Mouse (Mus musculus) cerebellum, adult 2 months (tissue): ENCODE measurements around the gene Cul7. TPM values are rescaled to one million over a fixed set of nuclear protein-coding genes. Genes with fewer than 3 reads are reported as not detected.

ENCODE experiments used
- DNase-seq, 2 experiments: peaks; one replicate each; pipeline ENCODE4 v3.0.0; 2021
- H3K27ac ChIP-seq: fragments of 200-500 bp; 2 replicates; pipeline ENCODE4 v1.5.1; 2012; ENCODE audit warnings: low read length, control low read depth, inconsistent platforms; ENCODE audit not compliant: insufficient read depth
- H3K27me3 ChIP-seq: fragments of 200-500 bp; 2 replicates; pipeline ENCODE4 v1.6.1; 2012; ENCODE audit warnings: inconsistent platforms, mild to moderate bottlenecking, low read length, moderate library complexity; ENCODE audit not compliant: control insufficient read depth, insufficient read depth
- H3K4me1 ChIP-seq: fragments of 200-500 bp; 2 replicates; pipeline ENCODE4 v1.6.1; 2011; ENCODE audit warnings: low read length; ENCODE audit not compliant: control insufficient read depth, insufficient read depth
- H3K4me3 ChIP-seq: fragments of 200-500 bp; replicated peaks from 2 replicates; pipeline ENCODE3; 2011; ENCODE audit warnings: mild to moderate bottlenecking, low read depth, low read length, control low read depth; ENCODE audit not compliant: insufficient read depth
- CTCF ChIP-seq: fragments of 200-500 bp; IDR thresholded peaks from 2 replicates; pipeline ENCODE4 v1.5.1; 2011; ENCODE audit warnings: low read depth, mild to moderate bottlenecking, control low read depth, low read length, moderate library complexity, borderline replicate concordance; ENCODE audit not compliant: insufficient read depth
- POLR2A ChIP-seq: fragments of 200-500 bp; IDR thresholded peaks from 2 replicates; pipeline ENCODE4 v1.6.1; 2011; ENCODE audit warnings: low read length, control low read depth, borderline replicate concordance; ENCODE audit not compliant: insufficient read depth
- WGBS: fragments of 180-500 bp; shearing (Covaris S2); methylation state at CpG from one replicate; pipeline ENCODE4 v1.1.7; 2018; 5-methylcytosine and 5-hydroxymethylcytosine counted together
- polyA plus RNA-seq: library from polyadenylated mRNA; depleted of rRNA; stranded (reverse); fragments of >200 nt; gene quantifications from 2 replicates; pipeline ENCODE4 v1.2.3, GENCODE M21; 2012

Cul7 gene
- polyA plus RNA-seq, 1 experiment = 43.3 TPM

- H3K4me3 ChIP-seq = peak overlapping the region; percentile 54
- 48% methylated on average over 20 of the region's 20 CpGs for WGBS
- no peaks in the 10 kb centered on the region for H3K27me3 ChIP-seq
- no peak for DNase-seq
- peaks cover 13% of the 10 kb centered on the region for H3K4me1 ChIP-seq
- TF ChIP-seq CTCF = no peak
- TF ChIP-seq POLR2A = no peak
- H3K27ac ChIP-seq = no peak overlapping the region
Measured at GRCm38 (mm10) chr17:46651755-46652547, 1.8 kb downstream of the Cul7 start.

DNA sequence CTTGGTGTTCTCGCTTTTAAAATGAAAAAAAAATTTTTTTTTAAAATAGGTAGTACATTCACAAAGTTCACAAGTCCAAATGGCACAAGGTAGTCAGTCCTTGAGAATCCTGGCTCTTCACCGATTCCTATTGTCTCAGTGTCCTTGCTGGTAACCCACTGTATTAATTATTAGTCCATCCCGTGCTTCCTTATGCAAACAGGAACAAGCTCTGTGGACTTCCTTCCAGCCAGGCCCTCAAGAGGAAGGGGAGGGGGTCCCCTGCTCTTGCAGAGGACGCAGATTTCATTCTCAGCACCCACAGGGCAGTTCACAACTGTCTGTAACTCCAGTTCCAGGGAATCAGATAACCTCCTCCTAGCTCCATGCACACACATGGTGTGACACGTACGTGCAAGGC, 5.9 kb downstream of the Cul7 start:
- Histone ChIP-seq H3K4me3 (no peak overlapping the region), H3K4me1 (peaks cover 14% of the 10 kb centered on the region), H3K27ac (no peak overlapping the region), H3K27me3 (no peaks in the 10 kb centered on the region)
- 82% methylated on average over 6 of the region's 6 CpGs for WGBS
- TF ChIP-seq CTCF = no peak
- TF ChIP-seq POLR2A = no peak
- no peak for DNase-seq

DNA sequence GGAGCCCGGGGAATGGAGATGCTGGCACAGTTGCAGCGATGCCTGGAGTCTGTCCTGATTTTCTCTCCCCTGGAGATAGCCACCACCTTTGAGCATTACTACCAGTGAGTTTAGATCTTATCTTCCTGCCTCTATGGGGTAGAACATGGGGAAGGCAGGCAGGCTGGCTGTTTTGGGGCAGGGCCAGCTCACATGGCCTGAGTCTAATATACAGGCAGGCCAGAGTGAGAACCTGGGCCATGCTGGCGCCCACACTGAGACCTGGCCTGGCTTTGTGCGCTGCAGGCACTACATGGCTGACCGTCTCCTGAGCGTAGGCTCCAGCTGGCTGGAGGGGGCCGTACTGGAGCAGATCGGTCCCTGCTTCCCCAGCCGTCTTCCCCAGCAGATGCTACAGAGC, 11.2 kb downstream of the Cul7 start:
- TF ChIP-seq POLR2A (no peak), CTCF (no peak)
- DNase-seq = peak in 1 of 2 experiments; percentile 81
- peaks cover 30% of the 10 kb centered on the region for H3K4me1 ChIP-seq
- H3K27me3 ChIP-seq = no peaks in the 10 kb centered on the region
- peak overlapping the region; percentile 87 for H3K27ac ChIP-seq
- 17% methylated on average over 9 of the region's 9 CpGs for WGBS
- peak overlapping the region; percentile 50 for H3K4me3 ChIP-seq

DNA sequence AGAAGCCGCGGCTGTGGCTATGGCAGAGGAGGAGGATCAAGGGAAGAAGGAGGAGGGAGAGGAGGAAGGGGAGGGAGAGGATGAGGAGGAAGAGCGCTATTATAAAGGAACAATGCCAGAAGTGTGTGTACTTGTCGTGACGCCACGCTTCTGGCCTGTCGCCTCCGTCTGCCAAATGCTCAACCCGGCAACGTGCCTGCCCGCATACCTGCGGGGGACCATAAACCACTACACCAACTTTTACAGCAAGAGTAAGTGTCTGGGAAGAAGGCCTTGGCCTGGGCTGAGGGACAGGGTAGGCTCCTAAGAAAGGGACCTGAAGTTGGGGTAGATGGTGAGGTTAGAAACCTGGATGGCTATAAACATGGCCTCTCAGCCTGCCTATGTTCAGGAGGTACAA, 11.8 kb downstream of the Cul7 start:
- peak overlapping the region; percentile 50 for H3K4me3 ChIP-seq
- no peak for TF ChIP-seq POLR2A
- TF ChIP-seq CTCF = no peak
- DNase-seq = peak; percentile 79 to 82
- peaks cover 30% of the 10 kb centered on the region for H3K4me1 ChIP-seq
- WGBS = 14% methylated on average over 12 of the region's 12 CpGs
- H3K27ac ChIP-seq = peak overlapping the region; percentile 87
- no peaks in the 10 kb centered on the region for H3K27me3 ChIP-seq

DNA sequence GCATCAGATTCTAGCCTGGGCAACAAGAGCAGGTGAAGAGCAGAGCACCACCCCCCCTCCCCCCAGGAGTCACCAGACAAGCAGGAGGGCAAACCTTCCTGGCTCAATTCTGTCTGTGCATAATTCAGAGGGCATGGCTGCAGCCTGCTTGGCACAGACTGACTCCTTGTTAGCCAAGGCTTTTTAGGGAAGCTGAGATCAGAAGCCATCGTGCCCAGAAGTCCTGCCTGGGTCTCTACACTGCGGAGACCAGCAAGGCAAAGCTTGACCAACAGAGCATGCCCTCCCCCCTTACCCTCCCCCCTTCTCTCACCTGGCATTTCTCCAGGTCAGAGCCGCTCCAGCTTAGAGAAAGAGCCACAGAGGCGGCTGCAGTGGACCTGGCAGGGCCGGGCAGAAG, 12.6 kb downstream of the Cul7 start:
- Histone ChIP-seq H3K27me3 (no peaks in the 10 kb centered on the region), H3K4me3 (peak overlapping the region; percentile 49), H3K4me1 (peaks cover 30% of the 10 kb centered on the region), H3K27ac (peak overlapping the region; percentile 87)
- peak; percentile 77 to 89 for DNase-seq
- WGBS = 6% methylated on average over 5 of the region's 5 CpGs
- TF ChIP-seq POLR2A (0 out of 2 replicates have a peak, but pooled peaks have one; percentile 14), CTCF (no peak)

DNA sequence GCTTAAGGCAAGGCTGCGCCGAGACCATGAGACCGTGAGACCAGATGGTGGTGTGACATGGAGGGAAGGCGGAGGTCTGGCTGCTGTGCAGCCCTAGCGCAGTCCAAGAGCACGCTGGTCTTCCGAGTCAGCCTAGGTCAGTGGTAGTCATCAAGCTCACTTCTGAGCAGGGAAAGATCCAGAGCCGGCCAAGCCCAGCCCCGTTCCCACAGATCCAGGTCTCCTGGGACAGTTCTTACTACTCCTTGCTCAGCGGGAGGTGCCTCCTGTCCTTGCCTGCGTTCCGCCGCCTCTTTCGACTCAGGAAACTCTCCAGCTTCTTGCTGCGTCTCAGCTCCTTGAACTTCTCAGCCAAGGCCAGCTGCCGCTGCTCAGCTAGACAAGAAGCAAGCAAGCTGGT, 17.6 kb downstream of the Cul7 start:
- WGBS = 61% methylated on average over 16 of the region's 16 CpGs
- no peak overlapping the region for H3K27ac ChIP-seq
- DNase-seq = no peak

GRCm38 (mm10) chr17:46669911-46670310, 19.8 kb downstream of the Cul7 start:
- TF ChIP-seq POLR2A (no peak), CTCF (no peak)
- 80% methylated on average over 10 of the region's 10 CpGs for WGBS

More for the DNA sequence above, 17.6 kb downstream of the Cul7 start:
- Histone ChIP-seq H3K4me3 (no peak overlapping the region), H3K27me3 (no peaks in the 10 kb centered on the region), H3K4me1 (peaks cover 14% of the 10 kb centered on the region)
- TF ChIP-seq POLR2A (no peak), CTCF (no peak)

DNA sequence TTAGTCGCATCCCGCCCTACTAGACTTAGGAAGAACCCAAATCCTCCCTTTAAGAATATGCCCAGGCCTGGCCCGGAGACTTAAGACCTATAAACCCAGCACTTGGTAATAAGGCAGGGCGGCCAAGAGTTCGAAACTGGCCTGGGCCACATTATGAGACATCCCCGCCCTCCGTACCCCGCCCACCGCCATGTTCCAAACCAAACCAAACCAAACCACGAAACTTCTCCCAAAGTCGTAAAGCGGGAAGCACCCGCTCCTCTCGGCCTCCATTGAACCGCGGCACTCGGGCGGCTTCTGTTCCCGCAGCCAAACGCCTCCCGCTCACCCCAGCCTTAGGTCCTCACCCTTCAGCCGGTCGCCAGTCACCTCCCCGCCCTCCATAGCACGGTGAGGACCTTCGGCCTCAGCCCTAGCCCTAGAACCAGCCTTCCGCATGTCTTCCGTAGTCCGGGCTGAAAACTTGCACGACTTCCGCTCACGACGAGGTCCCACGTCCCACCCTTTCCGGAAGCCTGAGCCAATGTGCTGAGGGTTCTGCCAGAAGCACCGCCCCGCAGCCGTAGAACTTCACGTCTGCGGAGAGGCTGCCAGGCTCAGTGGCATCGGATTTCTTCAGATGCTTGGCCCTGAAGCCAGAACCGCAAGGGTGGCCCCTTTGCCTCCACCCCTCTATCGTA, 23.9 kb downstream of the Cul7 start, which contains the start of gene Rrp36:
Rrp36 (minus strand) TSS at position 503 of the 680 bp plus-strand sequence.
- DNase-seq = peak; percentile 89
- Histone ChIP-seq H3K4me1 (peaks cover 15% of the 10 kb centered on the region), H3K27me3 (no peaks in the 10 kb centered on the region), H3K4me3 (peak within 1 kb of the TSS; percentile 94), H3K27ac (no peak within 1 kb of the TSS)
- TF ChIP-seq POLR2A (peak; percentile 65; the same call in 1 of the 2 replicates), CTCF (no peak)
- WGBS = under 1% methylated on average over 43 of the region's 43 CpGs

More at GRCm38 (mm10) chr17:46669911-46670310, 19.8 kb downstream of the Cul7 start:
- 0 out of 2 replicates have a peak, but pooled peaks cover 7% of the 10 kb centered on the region for H3K4me1 ChIP-seq
- DNase-seq = no peak
- H3K27me3 ChIP-seq = no peaks in the 10 kb centered on the region
- no peak overlapping the region for H3K27ac ChIP-seq
- no peak overlapping the region for H3K4me3 ChIP-seq
